Comparison of ENCODE assay signal across 8 mouse cellular contexts in genomic region chr19:27180351-27181122, GRCm38 (mm10). TPM values are rescaled to one million over a fixed set of nuclear protein-coding genes. Genes with fewer than 3 reads are reported as not detected.
DNase-seq lines count a peak whose midpoint lies in the region; ATAC-seq and TF ChIP-seq lines count a peak whose summit lies in the region.

No protein-coding gene starts in this region.

- H3K4me2 ChIP-seq in embryonic facial prominence, embryonic 14.5 days (ENCODE audit: low read depth, low read length): 0 out of 2 replicates have a peak overlapping the region, but pooled peaks have one; percentile 15
- no peak overlapping the region for H3K4me2 ChIP-seq in midbrain, postnatal 0 days (ENCODE audit: low read depth, low read length, poor library complexity, severe bottlenecking)

- no peak overlapping the region for H3K4me3 ChIP-seq in embryonic facial prominence, embryonic 14.5 days (ENCODE audit: low read depth, low read length)
- H3K4me3 ChIP-seq in embryonic facial prominence, embryonic 10.5 days: no peak overlapping the region
- H3K4me3 ChIP-seq in midbrain, postnatal 0 days (ENCODE audit: low read depth, low read length): no peak overlapping the region
- H3K4me3 ChIP-seq in midbrain, embryonic 10.5 days: no peak overlapping the region

- peak; percentile 83 for DNase-seq in embryonic facial prominence, embryonic 14.5 days (ENCODE audit: low spot score)
- no peak for DNase-seq in embryonic facial prominence, embryonic 10.5 days (ENCODE audit: low spot score)
- DNase-seq in midbrain, postnatal 0 days (ENCODE audit: low spot score): peak; percentile 70
- no peak for DNase-seq in midbrain, embryonic 10.5 days (ENCODE audit: low spot score)
- peak; percentile 72 for DNase-seq in kidney, postnatal 10 days
- DNase-seq in lung, postnatal 4 days: peak; percentile 79 to 81

- no peaks in the 10 kb centered on the region for H3K27me3 ChIP-seq in embryonic facial prominence, embryonic 14.5 days (replicated peaks; ENCODE audit: control insufficient read depth, insufficient read depth, low read length)
- H3K27me3 ChIP-seq in embryonic facial prominence, embryonic 10.5 days (replicated peaks; ENCODE audit: low read depth, poor library complexity, severe bottlenecking): no peaks in the 10 kb centered on the region
- H3K27me3 ChIP-seq in midbrain, postnatal 0 days (ENCODE audit: insufficient read depth, low read length): no peaks in the 10 kb centered on the region
- H3K27me3 ChIP-seq in midbrain, embryonic 10.5 days (ENCODE audit: low read depth, poor library complexity, severe bottlenecking): no peaks in the 10 kb centered on the region

- H3K36me3 ChIP-seq in embryonic facial prominence, embryonic 14.5 days (ENCODE audit: control insufficient read depth, insufficient read depth, low read length): no peaks in the 10 kb centered on the region
- H3K36me3 ChIP-seq in embryonic facial prominence, embryonic 10.5 days (replicated peaks): no peaks in the 10 kb centered on the region
- no peaks in the 10 kb centered on the region for H3K36me3 ChIP-seq in midbrain, postnatal 0 days (ENCODE audit: insufficient read depth, low read length)
- H3K36me3 ChIP-seq in midbrain, embryonic 10.5 days: no peaks in the 10 kb centered on the region

- no peak overlapping the region for H3K27ac ChIP-seq in embryonic facial prominence, embryonic 14.5 days (replicated peaks; ENCODE audit: low read depth, low read length)
- H3K27ac ChIP-seq in embryonic facial prominence, embryonic 10.5 days (replicated peaks): no peak overlapping the region
- H3K27ac ChIP-seq in midbrain, postnatal 0 days (ENCODE audit: low read depth, low read length): no peak overlapping the region
- H3K27ac ChIP-seq in midbrain, embryonic 10.5 days (replicated peaks): no peak overlapping the region

- H3K9me3 ChIP-seq in embryonic facial prominence, embryonic 14.5 days (ENCODE audit: control insufficient read depth, low read length): no peaks in the 10 kb centered on the region
- no peaks in the 10 kb centered on the region for H3K9me3 ChIP-seq in embryonic facial prominence, embryonic 10.5 days
- no peaks in the 10 kb centered on the region for H3K9me3 ChIP-seq in midbrain, postnatal 0 days (ENCODE audit: low read length)
- no peaks in the 10 kb centered on the region for H3K9me3 ChIP-seq in midbrain, embryonic 10.5 days (replicated peaks)

- no peak for ATAC-seq in embryonic facial prominence, embryonic 14.5 days (ENCODE audit: low read depth)
- no peak for ATAC-seq in midbrain, postnatal 0 days (ENCODE audit: low FRiP score)
- ATAC-seq in inflammation-experienced regulatory T-cells, adult 6 months: no peak
- ATAC-seq in megakaryocyte, adult 5-6 weeks (ENCODE audit: poor library complexity, severe bottlenecking): no peak

- TF ChIP-seq CTCF in midbrain, postnatal 0 days (IDR thresholded peaks at IDR 0.05): no peak

- H3K4me1 ChIP-seq in embryonic facial prominence, embryonic 14.5 days (ENCODE audit: control insufficient read depth, insufficient read depth, low read length): peaks cover 5% of the 10 kb centered on the region; the same call in 1 of the 2 replicates
- H3K4me1 ChIP-seq in embryonic facial prominence, embryonic 10.5 days: no peaks in the 10 kb centered on the region
- H3K4me1 ChIP-seq in midbrain, postnatal 0 days (ENCODE audit: insufficient read depth, low read length): no peaks in the 10 kb centered on the region
- no peaks in the 10 kb centered on the region for H3K4me1 ChIP-seq in midbrain, embryonic 10.5 days

- WGBS in embryonic facial prominence, embryonic 14.5 days: 55% methylated on average over 18 of the region's 18 CpGs
- WGBS in embryonic facial prominence, embryonic 10.5 days: 84% methylated on average over 18 of the region's 18 CpGs
- WGBS in midbrain, postnatal 0 days: 71% methylated on average over 18 of the region's 18 CpGs
- 90% methylated on average over 18 of the region's 18 CpGs for WGBS in midbrain, embryonic 10.5 days

- H3K9ac ChIP-seq in embryonic facial prominence, embryonic 14.5 days (ENCODE audit: low read depth, low read length): no peak overlapping the region
- no peak overlapping the region for H3K9ac ChIP-seq in midbrain, postnatal 0 days (replicated peaks; ENCODE audit: low read length, poor library complexity, severe bottlenecking)

RNA-seq across cellular contexts. Expression of gene Vldlr, which starts 35.7 kb away (rescaled TPM):
- polyA plus RNA-seq in embryonic facial prominence, embryonic 14.5 days (2014; fragmentation: Nextera tagmentation; extraction: Ambion mirVana): 23.4 and 24.9 TPM in 2 replicates
- 3.7 and 4.8 TPM in 2 replicates for polyA plus RNA-seq in embryonic facial prominence, embryonic 10.5 days (2016; fragmentation: Nextera tagmentation; extraction: Ambion mirVana)
- total RNA-seq in midbrain, postnatal 0 days (2014; rRNA removed): 49.0 and 54.3 TPM in 2 replicates
- 35.9 and 37.9 TPM in 2 replicates for polyA plus RNA-seq in midbrain, postnatal 0 days (2015; fragmentation: Nextera tagmentation; extraction: Ambion mirVana)
- polyA plus RNA-seq in midbrain, embryonic 10.5 days (2016; fragmentation: Nextera tagmentation; extraction: Ambion mirVana): 7.6 and 7.9 TPM in 2 replicates
- polyA plus RNA-seq in inflammation-experienced regulatory T-cells, adult 6 months (2017; shearing (Covaris generic)): under 1 TPM in 1 of 3 experiments, not detected in 2; 0.21 TPM
- total RNA-seq in megakaryocyte, adult 5-6 weeks (2015): not detected in 2 replicates
- total RNA-seq in megakaryocyte, adult 5-6 weeks (2017): not detected in 2 replicates

Comparison
In these comparisons a context has a peak if more than half of its experiments do, and no peak if none do; other contexts are left out.
1. DNase-seq: peak in embryonic facial prominence, embryonic 14.5 days (single experiment), midbrain, postnatal 0 days (single experiment), kidney, postnatal 10 days (single experiment) and lung, postnatal 4 days (2 of 2); none in embryonic facial prominence, embryonic 10.5 days (single experiment) and midbrain, embryonic 10.5 days (single experiment).